Mouse (Mus musculus): ENCODE measurements around the gene Rnd2.

DNA sequence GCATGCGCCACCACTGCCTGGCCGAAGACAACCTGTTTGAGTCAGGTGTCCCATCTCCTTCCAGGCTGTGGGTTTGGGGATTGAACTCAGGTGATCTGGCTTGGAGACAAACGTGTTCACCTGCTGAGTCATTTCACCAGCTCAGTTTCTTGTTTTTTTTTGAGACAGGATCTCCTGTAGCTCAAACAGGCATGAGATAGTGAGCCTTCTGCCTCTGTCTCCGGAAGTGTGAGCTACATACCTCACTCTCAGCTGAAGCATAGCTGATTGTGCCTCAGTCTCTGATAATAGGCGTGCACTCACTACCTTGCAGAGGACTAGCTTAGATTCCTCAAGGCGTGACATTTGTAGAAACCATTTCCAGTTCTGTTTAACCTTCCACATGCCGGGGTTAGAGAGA, 20.0 kb downstream of the Rnd2 start:
- TF ChIP-seq TAL1 (IDR thresholded peaks at IDR 0.05; ENCODE audit: low read length) (no peak), GATA1 (IDR thresholded peaks at IDR 0.05; ENCODE audit: low read length) (no peak)

Measured in erythroblast, embryonic 14.5 days (primary cell).